Mouse (Mus musculus) erythroblast, embryonic 14.5 days (primary cell): ENCODE measurements around the gene Wdfy3.

Source experiments
- GATA1 ChIP-seq: IDR thresholded peaks from 2 replicates; pipeline ENCODE4 v1.6.1; 2012; ENCODE audit warnings: low read length, inconsistent platforms, mixed read lengths
- TAL1 ChIP-seq: IDR thresholded peaks from 3 replicates; pipeline ENCODE4 v1.6.1; 2012; ENCODE audit warnings: low read length, inconsistent platforms, mixed read lengths

GRCm38 (mm10) chr5:102010961-102011360 lies 58.8 kb downstream of the Wdfy3 start:
- TF ChIP-seq GATA1 (no peak), TAL1 (no peak)
